Mouse (Mus musculus): ENCODE data around the gene Adam17. TPM values are rescaled to one million over a fixed set of nuclear protein-coding genes. Genes with fewer than 3 reads are reported as not detected.

The Adam17 gene
- polyA plus RNA-seq, 1 experiment from 2014 or later = 34.4 TPM

GRCm38 (mm10) chr12:21315923-21316868 is 57.2 kb downstream of the Adam17 start, which contains the start of gene Iah1:
TSS of gene Iah1 (plus strand) at chr12:21316389.
- 2% methylated on average over 53 of the region's 59 CpGs for WGBS
- peak within 1 kb of the TSS; percentile 82 for H3K4me2 ChIP-seq (replicated peaks; ENCODE audit: low read depth, low read length)
- peak within 1 kb of the TSS; percentile 63 for H3K9ac ChIP-seq (replicated peaks; ENCODE audit: low read depth)
- H3K27ac ChIP-seq (ENCODE audit: low read length) = peak within 1 kb of the TSS; percentile 84
- H3K4me3 ChIP-seq (ENCODE audit: low read depth, low read length) = peak within 1 kb of the TSS; percentile 81
- TF ChIP-seq CTCF (IDR thresholded peaks at IDR 0.05) = no peak
- TF ChIP-seq EP300 (IDR thresholded peaks at IDR 0.05) = no peak
- H3K9me3 ChIP-seq (ENCODE audit: low read length) = no peaks in the 10 kb centered on the region
- H3K36me3 ChIP-seq (ENCODE audit: insufficient read depth, low read length) = peaks cover 10% of the 10 kb centered on the region; the same call in 1 of the 2 replicates
- DNase-seq (ENCODE audit: low spot score) (peak; percentile 91), ATAC-seq (peak; percentile 94)
- no peaks in the 10 kb centered on the region for H3K27me3 ChIP-seq (replicated peaks; ENCODE audit: insufficient read depth, low read length)
- peaks cover 6% of the 10 kb centered on the region; the same call in 1 of the 2 replicates for H3K4me1 ChIP-seq (ENCODE audit: insufficient read depth, low read depth, low read length)

- Histone ChIP-seq H3K9ac (replicated peaks; ENCODE audit: low read depth) (no peak overlapping the region), H3K27me3 (replicated peaks; ENCODE audit: insufficient read depth, low read length) (no peaks in the 10 kb centered on the region), H3K4me2 (replicated peaks; ENCODE audit: low read depth, low read length) (no peak overlapping the region), H3K36me3 (ENCODE audit: insufficient read depth, low read length) (peaks cover 26% of the 10 kb centered on the region; the same call in 1 of the 2 replicates), H3K4me1 (ENCODE audit: insufficient read depth, low read depth, low read length) (peaks cover 2% of the 10 kb centered on the region; the same call in 1 of the 2 replicates), H3K4me3 (ENCODE audit: low read depth, low read length) (no peak overlapping the region), H3K27ac (ENCODE audit: low read length) (no peak overlapping the region), H3K9me3 (ENCODE audit: low read length) (no peaks in the 10 kb centered on the region)
- ATAC-seq (no peak), DNase-seq (ENCODE audit: low spot score) (no peak)
- 83% methylated on average over 4 of the region's 5 CpGs for WGBS
- no peak for TF ChIP-seq EP300 (IDR thresholded peaks at IDR 0.05)
- no peak for TF ChIP-seq CTCF (IDR thresholded peaks at IDR 0.05)
These were observed 61.2 kb downstream of the Adam17 start for GRCm38 (mm10) chr12:21312201-21312600.

GRCm38 (mm10) chr12:21306721-21307120 is 66.7 kb downstream of the Adam17 start:
- TF ChIP-seq CTCF (IDR thresholded peaks at IDR 0.05) = no peak
- no peak for TF ChIP-seq EP300 (IDR thresholded peaks at IDR 0.05)
- DNase-seq (ENCODE audit: low spot score) (no peak), ATAC-seq (peak; percentile 70)
- H3K27me3 ChIP-seq (replicated peaks; ENCODE audit: insufficient read depth, low read length) = no peaks in the 10 kb centered on the region
- WGBS = 68% methylated on average over 4 of the region's 4 CpGs
- no peak overlapping the region for H3K9ac ChIP-seq (replicated peaks; ENCODE audit: low read depth)
- no peak overlapping the region for H3K4me2 ChIP-seq (replicated peaks; ENCODE audit: low read depth, low read length)
- H3K36me3 ChIP-seq (ENCODE audit: insufficient read depth, low read length) = peaks cover 45% of the 10 kb centered on the region; the same call in 1 of the 2 replicates
- H3K4me1 ChIP-seq (ENCODE audit: insufficient read depth, low read depth, low read length) = no peaks in the 10 kb centered on the region
- H3K27ac ChIP-seq (ENCODE audit: low read length) = no peak overlapping the region
- H3K9me3 ChIP-seq (ENCODE audit: low read length) = no peaks in the 10 kb centered on the region
- no peak overlapping the region for H3K4me3 ChIP-seq (ENCODE audit: low read depth, low read length)

- DNase-seq (ENCODE audit: low spot score) (no peak), ATAC-seq (no peak)
- no peak overlapping the region for H3K4me3 ChIP-seq (ENCODE audit: low read depth, low read length)
- WGBS = 87% methylated on average over 4 of the region's 4 CpGs
- no peaks in the 10 kb centered on the region for H3K27me3 ChIP-seq (replicated peaks; ENCODE audit: insufficient read depth, low read length)
- no peak for TF ChIP-seq EP300 (IDR thresholded peaks at IDR 0.05)
- no peak for TF ChIP-seq CTCF (IDR thresholded peaks at IDR 0.05)
- no peaks in the 10 kb centered on the region for H3K4me1 ChIP-seq (ENCODE audit: insufficient read depth, low read depth, low read length)
- peaks cover 45% of the 10 kb centered on the region; the same call in 1 of the 2 replicates for H3K36me3 ChIP-seq (ENCODE audit: insufficient read depth, low read length)
- H3K9ac ChIP-seq (replicated peaks; ENCODE audit: low read depth) = no peak overlapping the region
- H3K4me2 ChIP-seq (replicated peaks; ENCODE audit: low read depth, low read length) = no peak overlapping the region
- no peak overlapping the region for H3K27ac ChIP-seq (ENCODE audit: low read length)
- H3K9me3 ChIP-seq (ENCODE audit: low read length) = no peaks in the 10 kb centered on the region
These were observed 67.7 kb downstream of the Adam17 start for GRCm38 (mm10) chr12:21305741-21306140.

GRCm38 (mm10) chr12:21302361-21302783 is 71.1 kb downstream of the Adam17 start:
- H3K27ac ChIP-seq (ENCODE audit: low read length) = no peak overlapping the region
- H3K9ac ChIP-seq (replicated peaks; ENCODE audit: low read depth) = no peak overlapping the region
- no peaks in the 10 kb centered on the region for H3K27me3 ChIP-seq (replicated peaks; ENCODE audit: insufficient read depth, low read length)
- DNase-seq (ENCODE audit: low spot score) (no peak), ATAC-seq (no peak)
- peaks cover 47% of the 10 kb centered on the region for H3K36me3 ChIP-seq (ENCODE audit: insufficient read depth, low read length)
- 82% methylated on average over 5 of the region's 5 CpGs for WGBS
- no peak overlapping the region for H3K4me2 ChIP-seq (replicated peaks; ENCODE audit: low read depth, low read length)
- no peaks in the 10 kb centered on the region for H3K9me3 ChIP-seq (ENCODE audit: low read length)
- H3K4me3 ChIP-seq (ENCODE audit: low read depth, low read length) = no peak overlapping the region
- H3K4me1 ChIP-seq (ENCODE audit: insufficient read depth, low read depth, low read length) = no peaks in the 10 kb centered on the region
- TF ChIP-seq EP300 (IDR thresholded peaks at IDR 0.05) (no peak), CTCF (IDR thresholded peaks at IDR 0.05) (no peak)

- WGBS = 48% methylated on average over 8 of the region's 8 CpGs
- Histone ChIP-seq H3K9me3 (ENCODE audit: low read length) (no peaks in the 10 kb centered on the region), H3K4me3 (ENCODE audit: low read depth, low read length) (no peak overlapping the region), H3K27me3 (replicated peaks; ENCODE audit: insufficient read depth, low read length) (no peaks in the 10 kb centered on the region), H3K27ac (ENCODE audit: low read length) (no peak overlapping the region), H3K4me2 (replicated peaks; ENCODE audit: low read depth, low read length) (no peak overlapping the region), H3K36me3 (ENCODE audit: insufficient read depth, low read length) (peaks cover 51% of the 10 kb centered on the region), H3K4me1 (ENCODE audit: insufficient read depth, low read depth, low read length) (no peaks in the 10 kb centered on the region), H3K9ac (replicated peaks; ENCODE audit: low read depth) (no peak overlapping the region)
- DNase-seq (ENCODE audit: low spot score) (no peak), ATAC-seq (no peak)
- TF ChIP-seq EP300 (IDR thresholded peaks at IDR 0.05) = no peak
- no peak for TF ChIP-seq CTCF (IDR thresholded peaks at IDR 0.05)
These were observed 71.5 kb downstream of the Adam17 start for GRCm38 (mm10) chr12:21301932-21302331.
